Mouse (Mus musculus) neural tube, embryonic 11.5 days (tissue): ENCODE results near the gene Lep. TPM values are rescaled to one million over a fixed set of nuclear protein-coding genes. Genes with fewer than 3 reads are reported as not detected.
A peak's percentile ranks its signal among the peaks of the same experiment; 100 is the strongest.

Experiments
- ATAC-seq: fragments of 200-750 bp; cut with Nextera tagmentation; 2 replicates; pipeline ENCODE4 v1.8.0; 2017; ENCODE audit warnings: moderate number of reproducible peaks, mild to moderate bottlenecking, moderate TSS enrichment, moderate library complexity; ENCODE audit not compliant: insufficient read depth, low FRiP score, low TSS enrichment
- DNase-seq: peaks from one replicate; pipeline ENCODE4 v3.0.0-alpha.2; 2015; ENCODE audit warnings: low spot score
- H3K27ac ChIP-seq: fragments of 300-500 bp; sonication (generic); 2 replicates; pipeline ENCODE4 v1.5.1; 2014; ENCODE audit warnings: low read depth, mild to moderate bottlenecking, low read length
- H3K27me3 ChIP-seq: fragments of 300-500 bp; sonication (generic); 2 replicates; pipeline ENCODE4 v1.6.1; 2014; ENCODE audit warnings: mild to moderate bottlenecking, low read length, mixed read lengths; ENCODE audit not compliant: control insufficient read depth, insufficient read depth
- H3K36me3 ChIP-seq: fragments of 300-500 bp; sonication (generic); 2 replicates; pipeline ENCODE4 v1.6.1; 2014; ENCODE audit warnings: mild to moderate bottlenecking, low read length, moderate library complexity, mixed read lengths; ENCODE audit not compliant: control insufficient read depth, insufficient read depth
- H3K4me1 ChIP-seq: fragments of 300-500 bp; sonication (generic); 2 replicates; pipeline ENCODE4 v1.6.1; 2014; ENCODE audit warnings: low read length, mixed read lengths; ENCODE audit not compliant: control insufficient read depth, insufficient read depth
- H3K4me2 ChIP-seq: fragments of 300-500 bp; sonication (generic); 2 replicates; pipeline ENCODE4 v1.6.1; 2014; ENCODE audit warnings: low read depth, mild to moderate bottlenecking, moderate library complexity
- H3K4me3 ChIP-seq: fragments of 300-500 bp; sonication (generic); 2 replicates; pipeline ENCODE4 v1.5.1; 2014; ENCODE audit warnings: low read depth, low read length
- H3K9ac ChIP-seq: fragments of 300-500 bp; sonication (generic); 2 replicates; pipeline ENCODE4 v1.6.1; 2014; ENCODE audit warnings: mild to moderate bottlenecking, low read length
- H3K9me3 ChIP-seq: fragments of 300-500 bp; sonication (generic); 2 replicates; pipeline ENCODE4 v1.6.1; 2016; ENCODE audit warnings: low read length; ENCODE audit not compliant: control insufficient read depth
- WGBS: fragments of 180-500 bp; shearing (Covaris S2); extraction: QIAGEN DNeasy Blood & Tissue Kit; methylation state at CpG from one replicate; pipeline ENCODE4 v1.1.7; 2014; 5-methylcytosine and 5-hydroxymethylcytosine counted together
- polyA plus RNA-seq: library from polyadenylated mRNA; unstranded; fragments of >200 nt; fragmentation: Nextera tagmentation; extraction: Ambion mirVana; gene quantifications from 2 replicates; pipeline ENCODE4 v1.2.1, GENCODE M21; 2014

The Lep gene
- polyA plus RNA-seq, 1 experiment from 2014 or later = not detected

GRCm38 (mm10) chr6:29023206-29023967, 36.6 kb upstream of the Lep start:
- ATAC-seq = peak; percentile 24; the same call in 1 of the 2 replicates
- 0 out of 2 replicates have a peak, but pooled peaks cover 2% of the 10 kb centered on the region for H3K27me3 ChIP-seq
- peak; percentile 81 for DNase-seq
- H3K9ac ChIP-seq = no peak overlapping the region
- peaks cover 3% of the 10 kb centered on the region; the same call in 1 of the 2 replicates for H3K4me1 ChIP-seq
- H3K4me3 ChIP-seq = no peak overlapping the region
- no peaks in the 10 kb centered on the region for H3K9me3 ChIP-seq
- H3K27ac ChIP-seq = no peak overlapping the region
- 38% methylated on average over 18 of the region's 18 CpGs for WGBS
- H3K4me2 ChIP-seq = no peak overlapping the region
- no peaks in the 10 kb centered on the region for H3K36me3 ChIP-seq

DNA sequence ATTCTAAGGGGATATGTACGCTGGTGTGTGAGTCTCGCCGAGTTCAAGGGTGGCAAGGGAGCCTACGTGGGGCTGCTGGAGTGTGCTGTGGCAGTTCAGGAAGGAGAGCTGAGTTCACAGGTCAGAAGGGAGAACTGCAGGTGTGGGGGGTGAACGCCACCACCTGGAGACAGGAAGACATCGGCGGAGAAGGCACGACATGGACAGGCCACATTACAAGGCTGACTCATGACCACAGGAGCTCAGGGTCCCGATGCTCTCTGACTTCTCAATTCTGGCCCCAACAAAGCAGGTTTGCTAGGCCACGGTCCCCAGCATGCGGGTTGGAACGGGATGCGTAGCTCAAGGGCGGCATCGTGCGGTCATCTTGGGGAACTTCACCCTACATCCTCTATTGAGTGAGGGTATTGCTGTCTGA, 36.0 kb upstream of the Lep start:
- peak; percentile 89 for DNase-seq
- Histone ChIP-seq H3K9ac (peak overlapping the region; percentile 7; the same call in 1 of the 2 replicates), H3K4me3 (no peak overlapping the region), H3K27me3 (0 out of 2 replicates have a peak, but pooled peaks cover 2% of the 10 kb centered on the region), H3K4me1 (peaks cover 3% of the 10 kb centered on the region; the same call in 1 of the 2 replicates), H3K36me3 (no peaks in the 10 kb centered on the region), H3K27ac (no peak overlapping the region), H3K4me2 (peak overlapping the region; percentile 19; the same call in 1 of the 2 replicates), H3K9me3 (no peaks in the 10 kb centered on the region)
- ATAC-seq = peak; percentile 62
- 9% methylated on average over 16 of the region's 16 CpGs for WGBS

- H3K4me3 ChIP-seq = no peak overlapping the region
- no peak for ATAC-seq
- DNase-seq = no peak
- no peak overlapping the region for H3K4me2 ChIP-seq
- H3K36me3 ChIP-seq = no peaks in the 10 kb centered on the region
- peaks cover 3% of the 10 kb centered on the region; the same call in 1 of the 2 replicates for H3K4me1 ChIP-seq
- WGBS = 34% methylated on average over 12 of the region's 12 CpGs
- no peak overlapping the region for H3K27ac ChIP-seq
- no peak overlapping the region for H3K9ac ChIP-seq
- H3K9me3 ChIP-seq = no peaks in the 10 kb centered on the region
- H3K27me3 ChIP-seq = 0 out of 2 replicates have a peak, but pooled peaks cover 2% of the 10 kb centered on the region
Measured at GRCm38 (mm10) chr6:29025796-29026482, 34.1 kb upstream of the Lep start.

GRCm38 (mm10) chr6:29026766-29027165, 33.3 kb upstream of the Lep start:
- Histone ChIP-seq H3K27ac (no peak overlapping the region), H3K9ac (no peak overlapping the region), H3K4me2 (no peak overlapping the region), H3K4me3 (no peak overlapping the region), H3K9me3 (no peaks in the 10 kb centered on the region), H3K36me3 (no peaks in the 10 kb centered on the region), H3K4me1 (peaks cover 3% of the 10 kb centered on the region; the same call in 1 of the 2 replicates), H3K27me3 (0 out of 2 replicates have a peak, but pooled peaks cover 2% of the 10 kb centered on the region)
- DNase-seq (no peak), ATAC-seq (no peak)
- 54% methylated on average over 6 of the region's 6 CpGs for WGBS

- no peak overlapping the region for H3K9ac ChIP-seq
- H3K4me3 ChIP-seq = no peak overlapping the region
- H3K4me2 ChIP-seq = no peak overlapping the region
- H3K27me3 ChIP-seq = 0 out of 2 replicates have a peak, but pooled peaks cover 2% of the 10 kb centered on the region
- DNase-seq (no peak), ATAC-seq (no peak)
- no peak overlapping the region for H3K27ac ChIP-seq
- H3K4me1 ChIP-seq = peaks cover 3% of the 10 kb centered on the region; the same call in 1 of the 2 replicates
- H3K9me3 ChIP-seq = no peaks in the 10 kb centered on the region
- WGBS = 64% methylated on average over 5 of the region's 5 CpGs
- no peaks in the 10 kb centered on the region for H3K36me3 ChIP-seq
Measured at GRCm38 (mm10) chr6:29028129-29028528, 31.9 kb upstream of the Lep start.

DNA sequence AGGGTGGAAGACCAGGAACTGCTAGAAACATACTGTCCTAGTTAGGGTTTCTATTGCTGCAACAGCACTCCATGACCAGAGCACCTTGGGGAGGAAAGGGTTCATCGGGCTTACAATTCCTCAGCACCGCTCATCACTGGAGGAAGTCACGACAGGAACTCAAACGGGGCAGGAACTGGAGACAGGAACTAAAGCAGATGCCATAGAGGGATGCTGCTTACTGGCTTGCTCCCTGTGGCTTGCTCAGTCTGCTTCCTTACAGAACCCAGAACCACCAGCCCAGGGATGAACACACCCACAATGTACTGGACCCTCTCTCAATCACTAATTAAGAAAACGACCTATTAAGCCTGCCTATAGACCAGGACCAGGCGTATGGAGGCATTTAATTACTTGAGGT, 30.5 kb upstream of the Lep start:
- H3K4me1 ChIP-seq = no peaks in the 10 kb centered on the region
- ATAC-seq (no peak), DNase-seq (no peak)
- H3K27me3 ChIP-seq = 0 out of 2 replicates have a peak, but pooled peaks cover 2% of the 10 kb centered on the region
- no peak overlapping the region for H3K27ac ChIP-seq
- H3K4me2 ChIP-seq = no peak overlapping the region
- H3K9me3 ChIP-seq = no peaks in the 10 kb centered on the region
- no peak overlapping the region for H3K9ac ChIP-seq
- WGBS = 83% methylated on average over 6 of the region's 6 CpGs
- H3K36me3 ChIP-seq = no peaks in the 10 kb centered on the region
- H3K4me3 ChIP-seq = no peak overlapping the region

DNA sequence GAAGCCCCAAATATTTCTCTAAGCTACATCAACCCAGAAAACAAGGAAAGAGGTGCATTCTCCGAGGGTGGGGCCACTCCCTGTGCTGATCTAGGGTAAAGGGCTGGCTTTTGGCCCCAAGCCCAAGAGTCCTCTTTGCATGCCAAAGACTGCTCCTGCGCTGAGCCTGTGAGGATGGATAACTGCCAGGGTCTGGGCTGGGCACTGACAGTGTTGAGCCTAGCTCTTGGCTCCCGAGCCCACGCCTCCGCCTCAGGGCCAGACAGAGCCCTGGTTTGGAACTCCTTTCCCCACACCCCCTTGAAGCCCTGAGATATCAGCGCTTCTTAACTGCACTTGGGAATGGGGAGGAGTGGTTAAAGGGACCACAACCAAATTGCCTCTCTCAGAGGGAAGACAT, 28.8 kb upstream of the Lep start:
- H3K27me3 ChIP-seq = no peaks in the 10 kb centered on the region
- H3K9ac ChIP-seq = no peak overlapping the region
- H3K36me3 ChIP-seq = no peaks in the 10 kb centered on the region
- no peak for ATAC-seq
- H3K4me2 ChIP-seq = no peak overlapping the region
- H3K27ac ChIP-seq = no peak overlapping the region
- no peak overlapping the region for H3K4me3 ChIP-seq
- H3K9me3 ChIP-seq = no peaks in the 10 kb centered on the region
- no peak for DNase-seq
- H3K4me1 ChIP-seq = no peaks in the 10 kb centered on the region
- 86% methylated on average over 6 of the region's 6 CpGs for WGBS

DNA sequence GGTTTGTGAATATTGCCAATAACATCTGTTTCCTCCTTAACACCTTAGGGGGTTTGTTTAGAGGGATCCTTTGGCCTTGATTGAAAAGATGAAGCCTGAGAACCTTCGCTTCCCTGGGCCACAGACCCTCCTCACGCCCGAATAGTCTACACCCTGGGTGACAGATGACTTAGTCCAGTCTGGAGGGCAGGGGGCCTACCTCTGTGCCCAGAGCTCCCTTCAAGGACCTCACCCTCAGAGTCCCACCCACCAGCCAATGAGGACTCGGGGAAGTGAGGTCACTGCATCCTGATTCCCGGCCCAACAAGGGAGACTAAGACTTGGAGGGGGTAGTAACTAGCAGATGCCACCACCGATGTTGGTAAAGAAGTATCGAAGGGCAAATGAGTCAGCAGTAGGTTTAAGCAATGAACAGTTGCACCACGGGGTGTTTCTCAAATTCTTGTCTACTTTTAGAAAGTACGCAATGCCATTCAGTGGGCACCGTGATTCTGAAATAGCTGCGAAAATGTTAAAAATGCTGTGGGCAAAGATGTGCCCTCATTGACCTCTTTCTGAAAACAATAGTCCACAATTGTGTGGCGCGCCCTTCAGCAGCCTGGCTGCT, 28.2 kb upstream of the Lep start:
- Histone ChIP-seq H3K4me1 (no peaks in the 10 kb centered on the region), H3K36me3 (no peaks in the 10 kb centered on the region), H3K9me3 (no peaks in the 10 kb centered on the region), H3K27ac (no peak overlapping the region), H3K4me2 (no peak overlapping the region), H3K9ac (no peak overlapping the region), H3K27me3 (no peaks in the 10 kb centered on the region), H3K4me3 (no peak overlapping the region)
- ATAC-seq (no peak), DNase-seq (no peak)
- WGBS = 92% methylated on average over 13 of the region's 13 CpGs
